Mouse (Mus musculus): ENCODE results near the gene Fam222a.

Fam222a gene

GRCm38 (mm10) chr5:114611256-114611655 lies 43.4 kb downstream of the Fam222a start:
- DNase-seq (ENCODE audit: low spot score in 2 of 2): no peak

- peak in 1 of 2 experiments; percentile 36 for DNase-seq (ENCODE audit: low spot score in 2 of 2)
Measured at GRCm38 (mm10) chr5:114611968-114612608, 44.3 kb downstream of the Fam222a start.

- DNase-seq (ENCODE audit: low spot score in 2 of 2): no peak
Measured at GRCm38 (mm10) chr5:114614863-114615262, 47.0 kb downstream of the Fam222a start.

- DNase-seq (ENCODE audit: low spot score in 2 of 2): no peak
Measured at GRCm38 (mm10) chr5:114616336-114617061, 48.7 kb downstream of the Fam222a start.

GRCm38 (mm10) chr5:114617809-114618208 lies 50.0 kb downstream of the Fam222a start:
- no peak for DNase-seq (ENCODE audit: low spot score in 2 of 2)

- peak; percentile 48 to 73 for DNase-seq (ENCODE audit: low spot score in 2 of 2)
Measured at GRCm38 (mm10) chr5:114618851-114619250, 51.0 kb downstream of the Fam222a start.

GRCm38 (mm10) chr5:114620305-114620704 lies 52.5 kb downstream of the Fam222a start:
- DNase-seq (ENCODE audit: low spot score in 2 of 2): no peak

GRCm38 (mm10) chr5:114625590-114625989 lies 57.8 kb downstream of the Fam222a start:
- DNase-seq (ENCODE audit: low spot score in 2 of 2): peak in 1 of 2 experiments; percentile 71

GRCm38 (mm10) chr5:114631336-114631735 lies 63.5 kb downstream of the Fam222a start:
- peak in 1 of 2 experiments; percentile 29 for DNase-seq (ENCODE audit: low spot score in 2 of 2)

GRCm38 (mm10) chr5:114636091-114636490 lies 68.3 kb downstream of the Fam222a start:
- DNase-seq (ENCODE audit: low spot score in 2 of 2): no peak

- peak; percentile 67 to 83 for DNase-seq (ENCODE audit: low spot score in 2 of 2)
Measured at GRCm38 (mm10) chr5:114638769-114639644, 71.2 kb downstream of the Fam222a start.

GRCm38 (mm10) chr5:114639645-114639957 lies 71.8 kb downstream of the Fam222a start:
- DNase-seq (ENCODE audit: low spot score in 2 of 2): no peak

GRCm38 (mm10) chr5:114640809-114641208 lies 73.0 kb downstream of the Fam222a start:
- no peak for DNase-seq (ENCODE audit: low spot score in 2 of 2)

- no peak for DNase-seq (ENCODE audit: low spot score in 2 of 2)
Measured at GRCm38 (mm10) chr5:114644918-114645317, 77.1 kb downstream of the Fam222a start.

GRCm38 (mm10) chr5:114645916-114646315 lies 78.1 kb downstream of the Fam222a start:
- no peak for DNase-seq (ENCODE audit: low spot score in 2 of 2)

GRCm38 (mm10) chr5:114647211-114647974 lies 79.6 kb downstream of the Fam222a start:
- DNase-seq (ENCODE audit: low spot score in 2 of 2): no peak

GRCm38 (mm10) chr5:114648728-114649311 lies 81.0 kb downstream of the Fam222a start:
- DNase-seq (ENCODE audit: low spot score in 2 of 2): no peak

- no peak for DNase-seq (ENCODE audit: low spot score in 2 of 2)
Measured at GRCm38 (mm10) chr5:114651002-114651401, 83.2 kb downstream of the Fam222a start.

- DNase-seq (ENCODE audit: low spot score in 2 of 2): no peak
Measured at GRCm38 (mm10) chr5:114651449-114651848, 83.6 kb downstream of the Fam222a start.

- no peak for DNase-seq (ENCODE audit: low spot score in 2 of 2)
Measured at GRCm38 (mm10) chr5:114653656-114654437, 86.0 kb downstream of the Fam222a start.

All from spleen, postnatal 14 days (tissue).